Mouse (Mus musculus) hematopoietic stem cell, adult 5-6 weeks (primary cell): ENCODE results near the gene Pdlim4. TPM values are rescaled to one million over a fixed set of nuclear protein-coding genes. Genes with fewer than 3 reads are reported as not detected.
"Not testable (repeated sequence)": the region's sequence is repeated elsewhere in the genome, so short reads cannot be mapped to it uniquely, and the experiment has no call there.

Experiments
- ATAC-seq, 2 experiments: fragments of 125-278 bp in 1 of 2; replicated peaks in 1 of 2; 2 replicates each; pipeline ENCODE4 v1.8.0; 2016 to 2017; ENCODE audit warnings: inconsistent platforms in 2 of 2, mild to moderate bottlenecking in 2 of 2, moderate number of reproducible peaks in 2 of 2, low read depth in 1 of 2, moderate TSS enrichment in 1 of 2; ENCODE audit not compliant: low FRiP score in 2 of 2, poor library complexity in 2 of 2, severe bottlenecking in 2 of 2, insufficient read depth in 1 of 2, low TSS enrichment in 1 of 2
- total RNA-seq: library from RNA; stranded (forward); fragments of 172-1452, 232-1000 nt; gene quantifications from 2 replicates; pipeline ENCODE4 v1.2.3, GENCODE M21; 2017

Gene Pdlim4
- total RNA-seq, 1 experiment from 2014 or later: not detected

GRCm38 (mm10) chr11:54007717-54008116 is 61.1 kb downstream of the Pdlim4 start:
- no peak for ATAC-seq

GRCm38 (mm10) chr11:54006901-54007300 is 61.9 kb downstream of the Pdlim4 start:
- ATAC-seq: no peak

GRCm38 (mm10) chr11:54006362-54006761 is 62.5 kb downstream of the Pdlim4 start:
- not testable (repeated sequence) for ATAC-seq

Other genes with a start within 250 kb of the Pdlim4 start
- 10.5 and 15.1 TPM in 2 replicates for gene Gm12216, start 209.8 kb downstream of the Pdlim4 start, total RNA-seq
- gene Slc22a5, start 177.4 kb downstream of the Pdlim4 start, total RNA-seq: 9.9 and 20.4 TPM in 2 replicates
- 1.9 and 8.2 TPM in 2 replicates for gene Slc22a21, start 88.7 kb downstream of the Pdlim4 start, total RNA-seq
- 1.3 and 9.5 TPM in 2 replicates for gene Slc22a4, start 40.9 kb downstream of the Pdlim4 start, total RNA-seq
- gene P4ha2, start 31.1 kb upstream of the Pdlim4 start, total RNA-seq: not detected in 2 replicates
- not detected in 2 replicates for gene Csf2, start 180.7 kb upstream of the Pdlim4 start, total RNA-seq
- not detected in 2 replicates for gene Il3, start 198.3 kb upstream of the Pdlim4 start, total RNA-seq
- 0.44 and 5.1 TPM in 2 replicates for gene Acsl6, start 234.8 kb upstream of the Pdlim4 start, total RNA-seq